Mouse (Mus musculus): Measurements from ENCODE around the gene Ermp1. TPM values are rescaled to one million over a fixed set of nuclear protein-coding genes. Genes with fewer than 3 reads are reported as not detected.

Gene Ermp1
- polyA plus RNA-seq, 1 experiment from 2014 or later = 13.5 TPM

DNA sequence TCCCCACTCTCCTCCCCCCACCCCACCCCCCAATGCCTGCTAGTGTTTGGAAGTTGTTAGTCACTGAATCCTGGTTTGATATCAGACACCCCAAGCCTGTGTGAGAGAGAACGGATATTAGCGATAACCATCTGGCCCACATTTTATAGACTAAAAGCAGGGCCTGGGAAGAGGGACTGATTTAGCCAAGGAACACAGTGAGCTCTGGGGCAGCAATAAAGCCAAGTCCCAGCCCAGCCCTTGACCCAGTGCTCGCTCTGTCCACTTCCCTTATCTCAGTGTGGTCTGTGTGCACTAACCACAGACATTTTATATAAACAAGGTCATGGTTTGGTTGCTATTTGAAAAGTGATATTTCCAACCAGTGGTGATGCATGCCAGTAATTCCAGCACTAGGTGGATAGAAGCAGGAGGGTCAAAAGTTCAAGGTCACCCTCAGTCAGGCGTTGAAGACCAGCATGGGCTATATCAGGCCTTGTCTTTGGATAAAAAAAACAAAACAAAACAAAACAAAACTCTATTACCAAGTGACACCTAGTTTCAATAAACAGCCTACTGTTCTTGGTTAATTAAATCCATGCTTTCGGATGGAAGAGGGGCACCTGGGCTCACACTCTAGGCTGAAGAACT lies 18.9 kb upstream of the Ermp1 start:
- Histone ChIP-seq H3K4me2 (ENCODE audit: low read depth, low read length, severe bottlenecking) (no peak overlapping the region), H3K36me3 (ENCODE audit: control insufficient read depth, insufficient read depth, low read length) (no peaks in the 10 kb centered on the region), H3K4me3 (ENCODE audit: low read depth, low read length) (no peak overlapping the region), H3K27me3 (ENCODE audit: control insufficient read depth, insufficient read depth, low read length) (no peaks in the 10 kb centered on the region), H3K9me3 (ENCODE audit: control insufficient read depth, low read length) (no peaks in the 10 kb centered on the region), H3K27ac (ENCODE audit: low read depth, low read length) (no peak overlapping the region), H3K4me1 (replicated peaks; ENCODE audit: control insufficient read depth, insufficient read depth, low read length) (no peaks in the 10 kb centered on the region), H3K9ac (ENCODE audit: low read length) (no peak overlapping the region)
- ATAC-seq (replicated peaks; ENCODE audit: low FRiP score) (no peak), DNase-seq (ENCODE audit: low spot score) (no peak)
- 85% methylated on average over 5 of the region's 5 CpGs for WGBS

DNA sequence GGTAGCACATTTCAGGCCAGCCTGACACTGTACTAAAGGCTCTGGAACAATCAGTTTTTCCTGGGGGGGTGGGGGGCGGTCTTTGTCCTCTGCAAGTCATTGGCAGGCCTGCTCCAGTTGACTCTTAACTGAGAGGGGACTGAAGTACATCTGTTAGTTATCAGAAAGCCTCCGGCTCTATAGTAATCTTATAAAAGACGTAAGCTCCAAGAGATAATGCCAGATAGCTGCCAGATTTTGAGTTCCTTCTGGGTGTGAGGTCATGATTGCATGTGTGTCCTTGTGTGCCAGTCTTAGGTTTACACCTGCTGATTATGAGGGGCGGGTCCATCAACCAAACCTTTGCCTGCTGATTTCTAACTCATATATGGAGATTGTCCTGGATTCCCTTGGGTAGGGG lies 17.9 kb upstream of the Ermp1 start:
- Histone ChIP-seq H3K4me2 (ENCODE audit: low read depth, low read length, severe bottlenecking) (no peak overlapping the region), H3K36me3 (ENCODE audit: control insufficient read depth, insufficient read depth, low read length) (no peaks in the 10 kb centered on the region), H3K9ac (ENCODE audit: low read length) (no peak overlapping the region), H3K4me3 (ENCODE audit: low read depth, low read length) (no peak overlapping the region), H3K9me3 (ENCODE audit: control insufficient read depth, low read length) (no peaks in the 10 kb centered on the region), H3K27me3 (ENCODE audit: control insufficient read depth, insufficient read depth, low read length) (no peaks in the 10 kb centered on the region), H3K4me1 (replicated peaks; ENCODE audit: control insufficient read depth, insufficient read depth, low read length) (no peaks in the 10 kb centered on the region), H3K27ac (ENCODE audit: low read depth, low read length) (no peak overlapping the region)
- ATAC-seq (replicated peaks; ENCODE audit: low FRiP score) (no peak), DNase-seq (ENCODE audit: low spot score) (no peak)
- WGBS = 81% methylated on average over 4 of the region's 4 CpGs

DNA sequence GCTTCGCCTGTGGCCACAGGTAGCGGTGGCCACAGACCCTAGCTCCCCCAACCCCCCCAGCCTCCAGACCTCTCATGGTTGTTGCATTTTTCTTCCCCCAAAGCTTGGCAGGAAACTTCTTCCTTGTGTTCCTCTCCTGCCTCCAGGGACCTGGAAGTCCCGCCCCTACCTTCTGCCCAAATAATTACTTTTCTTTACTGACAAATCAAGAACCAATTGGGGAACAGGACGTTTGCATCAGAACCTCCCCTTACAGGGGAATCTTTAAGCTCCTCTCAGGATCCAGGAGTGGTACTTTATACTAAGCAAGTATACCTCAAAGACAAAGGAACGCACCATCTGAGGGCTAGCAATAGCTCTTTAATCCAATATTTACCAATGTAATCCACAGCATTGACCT lies 16.7 kb upstream of the Ermp1 start:
- Histone ChIP-seq H3K4me1 (replicated peaks; ENCODE audit: control insufficient read depth, insufficient read depth, low read length) (no peaks in the 10 kb centered on the region), H3K9me3 (ENCODE audit: control insufficient read depth, low read length) (no peaks in the 10 kb centered on the region), H3K27me3 (ENCODE audit: control insufficient read depth, insufficient read depth, low read length) (no peaks in the 10 kb centered on the region), H3K9ac (ENCODE audit: low read length) (no peak overlapping the region), H3K4me3 (ENCODE audit: low read depth, low read length) (no peak overlapping the region), H3K36me3 (ENCODE audit: control insufficient read depth, insufficient read depth, low read length) (no peaks in the 10 kb centered on the region), H3K4me2 (ENCODE audit: low read depth, low read length, severe bottlenecking) (no peak overlapping the region), H3K27ac (ENCODE audit: low read depth, low read length) (no peak overlapping the region)
- 84% methylated on average over 5 of the region's 5 CpGs for WGBS
- ATAC-seq (replicated peaks; ENCODE audit: low FRiP score) (no peak), DNase-seq (ENCODE audit: low spot score) (no peak)

DNA sequence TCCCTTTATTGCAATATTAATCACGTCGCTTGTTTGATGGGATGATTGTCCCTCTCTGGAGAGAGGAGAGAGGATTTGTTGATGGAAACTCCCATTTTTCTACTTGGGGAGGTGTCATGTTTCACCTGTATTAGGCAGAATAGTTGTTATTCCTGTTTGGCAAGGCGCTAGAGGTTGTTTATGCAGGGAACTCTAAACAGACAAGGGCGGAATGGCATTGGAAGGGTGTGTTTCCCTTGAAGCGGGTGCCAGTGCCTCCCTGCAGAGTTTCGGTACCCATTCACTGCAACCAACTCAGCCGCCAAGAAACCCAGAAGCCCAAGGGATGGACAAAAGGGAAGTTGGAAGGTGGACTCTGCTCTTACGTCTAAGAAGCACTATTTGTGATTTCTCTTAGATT lies 15.6 kb upstream of the Ermp1 start:
- ATAC-seq (replicated peaks; ENCODE audit: low FRiP score) (no peak), DNase-seq (ENCODE audit: low spot score) (no peak)
- H3K9ac ChIP-seq (ENCODE audit: low read length) = no peak overlapping the region
- 73% methylated on average over 8 of the region's 8 CpGs for WGBS
- H3K4me1 ChIP-seq (replicated peaks; ENCODE audit: control insufficient read depth, insufficient read depth, low read length) = no peaks in the 10 kb centered on the region
- no peak overlapping the region for H3K27ac ChIP-seq (ENCODE audit: low read depth, low read length)
- H3K4me2 ChIP-seq (ENCODE audit: low read depth, low read length, severe bottlenecking) = no peak overlapping the region
- H3K9me3 ChIP-seq (ENCODE audit: control insufficient read depth, low read length) = no peaks in the 10 kb centered on the region
- H3K4me3 ChIP-seq (ENCODE audit: low read depth, low read length) = no peak overlapping the region
- H3K36me3 ChIP-seq (ENCODE audit: control insufficient read depth, insufficient read depth, low read length) = no peaks in the 10 kb centered on the region
- H3K27me3 ChIP-seq (ENCODE audit: control insufficient read depth, insufficient read depth, low read length) = no peaks in the 10 kb centered on the region

DNA sequence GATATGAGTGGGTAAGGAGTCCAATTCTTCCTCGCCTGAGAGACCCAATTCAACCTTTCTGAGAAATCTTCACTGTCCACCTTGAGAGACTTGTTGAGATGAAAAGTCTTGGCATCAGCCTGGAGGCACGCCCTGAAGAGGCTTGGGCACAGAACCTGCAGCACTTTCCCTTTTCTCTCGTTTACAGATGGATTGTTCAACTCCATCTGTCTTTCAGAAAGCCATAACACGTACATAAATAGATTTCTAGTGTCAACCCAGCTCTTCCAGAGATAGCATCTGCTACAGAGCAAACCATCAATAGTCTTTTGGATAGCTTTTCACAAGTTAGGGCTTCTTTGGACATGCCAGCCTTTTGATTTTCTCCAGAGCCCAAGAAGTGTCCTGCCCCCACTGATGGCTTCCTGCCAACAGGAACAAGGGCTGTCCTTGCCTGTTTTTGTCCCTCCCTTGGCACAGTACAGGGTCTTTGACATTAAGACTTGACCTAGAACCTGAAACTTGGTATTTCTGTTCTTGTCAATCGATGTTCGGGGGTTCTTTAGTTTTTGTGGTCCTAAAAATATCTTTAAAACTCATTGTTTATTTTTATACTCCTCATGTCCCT lies 13.9 kb upstream of the Ermp1 start:
- 86% methylated on average over 6 of the region's 6 CpGs for WGBS
- DNase-seq (ENCODE audit: low spot score) (no peak), ATAC-seq (replicated peaks; ENCODE audit: low FRiP score) (no peak)
- Histone ChIP-seq H3K4me3 (ENCODE audit: low read depth, low read length) (no peak overlapping the region), H3K9me3 (ENCODE audit: control insufficient read depth, low read length) (no peaks in the 10 kb centered on the region), H3K9ac (ENCODE audit: low read length) (no peak overlapping the region), H3K27me3 (ENCODE audit: control insufficient read depth, insufficient read depth, low read length) (no peaks in the 10 kb centered on the region), H3K4me2 (ENCODE audit: low read depth, low read length, severe bottlenecking) (no peak overlapping the region), H3K4me1 (replicated peaks; ENCODE audit: control insufficient read depth, insufficient read depth, low read length) (no peaks in the 10 kb centered on the region), H3K27ac (ENCODE audit: low read depth, low read length) (no peak overlapping the region), H3K36me3 (ENCODE audit: control insufficient read depth, insufficient read depth, low read length) (no peaks in the 10 kb centered on the region)

DNA sequence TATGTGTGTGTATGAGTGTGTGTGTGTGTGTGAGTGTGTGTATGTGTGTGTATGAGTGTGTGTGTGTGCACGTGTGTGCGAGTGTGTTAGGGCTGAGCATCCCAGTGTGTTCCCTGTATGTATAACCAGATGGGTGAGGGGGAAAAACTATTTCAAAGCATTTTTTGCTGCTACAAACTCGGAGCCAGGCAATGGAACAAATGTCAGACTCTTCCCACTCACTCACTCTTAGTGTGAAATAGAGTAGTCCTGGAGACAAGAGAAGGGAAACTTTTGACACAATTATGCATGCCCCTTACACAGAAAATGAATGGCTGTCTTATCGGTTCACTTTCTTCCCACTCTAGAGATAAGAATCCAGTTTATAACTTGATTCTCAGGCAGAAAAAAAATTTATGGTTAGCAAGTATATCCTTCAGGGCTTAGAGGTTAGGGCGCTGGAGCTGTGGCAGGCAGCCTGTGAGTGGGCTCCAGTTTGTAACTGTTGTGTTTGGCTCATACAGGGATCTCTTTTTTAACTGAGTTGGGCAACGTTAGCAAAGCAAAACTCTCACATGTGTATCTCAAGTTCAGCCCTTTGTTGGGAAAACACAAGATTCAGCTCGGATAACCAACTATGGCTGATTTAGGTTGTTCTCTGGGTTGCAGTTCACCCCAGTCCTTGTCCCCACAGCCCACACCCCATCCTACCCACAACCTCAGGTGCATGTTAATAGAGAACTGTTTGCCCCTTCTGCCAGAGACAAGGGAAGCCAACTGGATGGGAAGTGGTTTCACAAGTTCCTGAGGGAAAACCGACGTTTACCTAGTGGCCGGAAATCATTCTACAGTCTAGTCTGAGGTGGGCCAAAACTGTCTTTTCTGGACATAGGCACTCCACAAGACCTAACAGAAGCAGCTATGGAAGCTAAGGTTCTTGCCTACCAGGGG lies 12.9 kb upstream of the Ermp1 start:
- Histone ChIP-seq H3K4me2 (ENCODE audit: low read depth, low read length, severe bottlenecking) (no peak overlapping the region), H3K9ac (ENCODE audit: low read length) (no peak overlapping the region), H3K4me1 (replicated peaks; ENCODE audit: control insufficient read depth, insufficient read depth, low read length) (no peaks in the 10 kb centered on the region), H3K4me3 (ENCODE audit: low read depth, low read length) (no peak overlapping the region), H3K27me3 (ENCODE audit: control insufficient read depth, insufficient read depth, low read length) (no peaks in the 10 kb centered on the region), H3K9me3 (ENCODE audit: control insufficient read depth, low read length) (no peaks in the 10 kb centered on the region), H3K36me3 (ENCODE audit: control insufficient read depth, insufficient read depth, low read length) (no peaks in the 10 kb centered on the region), H3K27ac (ENCODE audit: low read depth, low read length) (no peak overlapping the region)
- DNase-seq (ENCODE audit: low spot score) (no peak), ATAC-seq (replicated peaks; ENCODE audit: low FRiP score) (no peak)
- WGBS = 90% methylated on average over 10 of the region's 10 CpGs

DNA sequence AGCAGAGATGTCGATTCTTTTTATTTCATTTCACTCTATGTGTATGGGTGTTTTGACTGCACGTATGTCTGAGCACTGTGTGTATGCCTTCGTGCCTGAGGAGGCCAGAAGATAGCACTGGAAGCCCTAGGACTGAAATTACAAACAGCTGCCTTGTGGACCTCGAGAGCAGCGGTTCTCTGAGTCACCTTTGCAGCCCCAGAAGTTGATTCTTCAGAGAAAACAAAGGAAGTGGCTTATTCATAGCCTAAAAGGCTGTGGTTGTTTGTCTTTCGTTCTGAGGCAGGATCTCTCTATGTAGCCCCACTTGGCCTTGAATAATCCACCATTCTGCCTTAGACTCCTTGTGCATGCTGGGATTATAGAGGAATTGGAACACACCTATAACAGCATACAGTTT lies 11.5 kb upstream of the Ermp1 start:
- DNase-seq (ENCODE audit: low spot score) (no peak), ATAC-seq (replicated peaks; ENCODE audit: low FRiP score) (no peak)
- Histone ChIP-seq H3K4me1 (replicated peaks; ENCODE audit: control insufficient read depth, insufficient read depth, low read length) (no peaks in the 10 kb centered on the region), H3K9ac (ENCODE audit: low read length) (no peak overlapping the region), H3K4me2 (ENCODE audit: low read depth, low read length, severe bottlenecking) (no peak overlapping the region), H3K4me3 (ENCODE audit: low read depth, low read length) (no peak overlapping the region), H3K27me3 (ENCODE audit: control insufficient read depth, insufficient read depth, low read length) (no peaks in the 10 kb centered on the region), H3K27ac (ENCODE audit: low read depth, low read length) (no peak overlapping the region), H3K36me3 (ENCODE audit: control insufficient read depth, insufficient read depth, low read length) (no peaks in the 10 kb centered on the region), H3K9me3 (ENCODE audit: control insufficient read depth, low read length) (no peaks in the 10 kb centered on the region)
- WGBS = 65% methylated on average over 6 of the region's 6 CpGs

DNA sequence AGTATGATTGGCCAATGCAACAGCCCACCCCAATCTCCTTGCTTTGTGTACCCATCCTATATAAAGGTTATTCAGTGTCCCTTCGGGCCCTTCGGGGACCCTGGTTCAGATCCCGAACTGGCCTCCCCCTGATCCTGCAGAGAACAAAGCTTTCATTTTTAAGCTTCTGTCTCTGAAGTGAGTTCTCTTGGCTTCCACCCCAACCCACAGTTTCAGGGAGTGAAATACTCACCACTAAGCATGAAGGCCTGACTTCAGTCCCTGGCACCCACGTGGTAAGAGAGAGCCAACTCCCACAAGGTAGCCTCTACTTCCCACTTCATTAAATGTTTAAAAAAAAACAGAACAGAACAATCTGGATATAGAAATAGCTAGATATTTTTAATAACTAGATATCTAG lies 10.6 kb upstream of the Ermp1 start:
- no peak for ATAC-seq (replicated peaks; ENCODE audit: low FRiP score)
- no peaks in the 10 kb centered on the region for H3K27me3 ChIP-seq (ENCODE audit: control insufficient read depth, insufficient read depth, low read length)
- H3K4me2 ChIP-seq (ENCODE audit: low read depth, low read length, severe bottlenecking) = no peak overlapping the region
- 94% methylated on average over 4 of the region's 4 CpGs for WGBS
- H3K4me3 ChIP-seq (ENCODE audit: low read depth, low read length) = no peak overlapping the region
- H3K9ac ChIP-seq (ENCODE audit: low read length) = no peak overlapping the region
- no peaks in the 10 kb centered on the region for H3K9me3 ChIP-seq (ENCODE audit: control insufficient read depth, low read length)
- no peak for DNase-seq (ENCODE audit: low spot score)
- H3K36me3 ChIP-seq (ENCODE audit: control insufficient read depth, insufficient read depth, low read length) = no peaks in the 10 kb centered on the region
- H3K4me1 ChIP-seq (replicated peaks; ENCODE audit: control insufficient read depth, insufficient read depth, low read length) = no peaks in the 10 kb centered on the region
- H3K27ac ChIP-seq (ENCODE audit: low read depth, low read length) = no peak overlapping the region
